Mouse (Mus musculus) intestine, embryonic 15.5 days (tissue): ENCODE measurements at regions not wholly inside any gene's neighbourhood (a gene's known extent, or its start where the extent isn't known, plus 50 kb on each side); places are given as distances from the start of the nearest gene placed in this dataset.

Experiments used
- ATAC-seq: fragments of 200-750 bp; cut with Nextera tagmentation; 2 replicates; pipeline ENCODE4 v1.8.0; 2017; ENCODE audit warnings: moderate TSS enrichment, moderate library complexity
- H3K27ac ChIP-seq: fragments of 300-500 bp; sonication (generic); 2 replicates; pipeline ENCODE4 v1.5.1; 2015; ENCODE audit warnings: mild to moderate bottlenecking, inconsistent platforms
- H3K27me3 ChIP-seq: fragments of 300-500 bp; sonication (generic); replicated peaks from 2 replicates; pipeline ENCODE4 v1.6.1; 2015; ENCODE audit warnings: inconsistent platforms
- H3K36me3 ChIP-seq: fragments of 300-500 bp; sonication (generic); 2 replicates; pipeline ENCODE4 v1.6.1; 2015; ENCODE audit warnings: inconsistent platforms
- H3K4me1 ChIP-seq: fragments of 300-500 bp; sonication (generic); replicated peaks from 2 replicates; pipeline ENCODE4 v1.6.1; 2015; ENCODE audit warnings: inconsistent platforms
- H3K4me2 ChIP-seq: fragments of 300-500 bp; sonication (generic); replicated peaks from 2 replicates; pipeline ENCODE4 v1.6.1; 2015; ENCODE audit warnings: mild to moderate bottlenecking, inconsistent platforms
- H3K4me3 ChIP-seq: fragments of 300-500 bp; sonication (generic); replicated peaks from 2 replicates; pipeline ENCODE4 v1.5.1; 2015; ENCODE audit warnings: inconsistent platforms
- H3K9ac ChIP-seq: fragments of 300-500 bp; sonication (generic); 2 replicates; pipeline ENCODE4 v1.6.1; 2015; ENCODE audit warnings: inconsistent platforms
- H3K9me3 ChIP-seq: fragments of 300-500 bp; sonication (generic); 2 replicates; pipeline ENCODE4 v1.6.1; 2016; ENCODE audit warnings: inconsistent platforms
- WGBS: fragments of 180-500 bp; shearing (Covaris S2); methylation state at CpG from one replicate; pipeline ENCODE4 v1.1.7; 2015; 5-methylcytosine and 5-hydroxymethylcytosine counted together

DNA sequence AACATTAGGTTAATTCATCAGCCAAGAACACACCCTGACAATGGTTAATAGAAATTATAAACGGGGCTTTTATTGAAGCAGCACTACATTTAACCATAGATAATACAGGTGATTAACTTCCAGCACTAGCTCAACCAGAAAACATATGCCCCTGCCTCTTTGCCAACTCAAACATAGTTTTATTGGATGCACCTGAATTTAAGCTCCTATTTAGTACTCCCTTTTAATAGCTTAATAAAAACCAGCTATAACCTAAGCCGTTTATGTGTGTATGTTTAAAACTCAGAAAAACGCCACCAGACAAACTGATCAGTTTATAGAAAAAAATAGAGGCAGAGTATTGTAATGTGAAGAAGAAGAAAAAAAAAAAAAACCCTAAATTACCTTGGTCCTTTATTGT lies 1201.4 kb downstream of the A830018L16Rik start:
- no peaks in the 10 kb centered on the region for H3K9me3 ChIP-seq
- no peaks in the 10 kb centered on the region for H3K27me3 ChIP-seq
- 78% methylated on average over 3 of the region's 3 CpGs for WGBS
- ATAC-seq, result no peak
- no peaks in the 10 kb centered on the region for H3K4me1 ChIP-seq
- no peaks in the 10 kb centered on the region for H3K36me3 ChIP-seq
- H3K27ac ChIP-seq, result no peak overlapping the region
- H3K4me2 ChIP-seq, result no peak overlapping the region
- H3K9ac ChIP-seq, result no peak overlapping the region
- no peak overlapping the region for H3K4me3 ChIP-seq

- Histone ChIP-seq H3K4me1 (no peaks in the 10 kb centered on the region), H3K9ac (no peak overlapping the region), H3K4me3 (no peak overlapping the region), H3K27ac (no peak overlapping the region), H3K36me3 (no peaks in the 10 kb centered on the region), H3K4me2 (no peak overlapping the region), H3K9me3 (no peaks in the 10 kb centered on the region), H3K27me3 (no peaks in the 10 kb centered on the region)
- 83% methylated on average over 10 of the region's 10 CpGs for WGBS
- ATAC-seq, result no peak
Measured at GRCm38 (mm10) chr1:12615733-12616481, 1202.0 kb downstream of the A830018L16Rik start.

- H3K9ac ChIP-seq, result no peak overlapping the region
- no peaks in the 10 kb centered on the region for H3K27me3 ChIP-seq
- no peak overlapping the region for H3K4me3 ChIP-seq
- no peak for ATAC-seq
- no peak overlapping the region for H3K4me2 ChIP-seq
- 61% methylated on average over 2 of the region's 2 CpGs for WGBS
- H3K36me3 ChIP-seq, result no peaks in the 10 kb centered on the region
- H3K4me1 ChIP-seq, result no peaks in the 10 kb centered on the region
- H3K9me3 ChIP-seq, result no peaks in the 10 kb centered on the region
- H3K27ac ChIP-seq, result no peak overlapping the region
Measured at GRCm38 (mm10) chr1:12619981-12620380, 1206.1 kb downstream of the A830018L16Rik start.

- no peaks in the 10 kb centered on the region for H3K36me3 ChIP-seq
- H3K9ac ChIP-seq, result no peak overlapping the region
- H3K4me1 ChIP-seq, result no peaks in the 10 kb centered on the region
- no peak for ATAC-seq
- H3K4me3 ChIP-seq, result no peak overlapping the region
- 89% methylated on average over 6 of the region's 6 CpGs for WGBS
- no peak overlapping the region for H3K27ac ChIP-seq
- no peaks in the 10 kb centered on the region for H3K9me3 ChIP-seq
- H3K4me2 ChIP-seq, result no peak overlapping the region
- no peaks in the 10 kb centered on the region for H3K27me3 ChIP-seq
Measured at GRCm38 (mm10) chr1:12620825-12621224, 1206.9 kb downstream of the A830018L16Rik start.

GRCm38 (mm10) chr1:12623158-12623557 lies 1209.3 kb downstream of the A830018L16Rik start:
- no peaks in the 10 kb centered on the region for H3K9me3 ChIP-seq
- H3K27ac ChIP-seq, result no peak overlapping the region
- no peaks in the 10 kb centered on the region for H3K36me3 ChIP-seq
- ATAC-seq, result no peak
- WGBS, result 85% methylated on average over 4 of the region's 4 CpGs
- H3K4me1 ChIP-seq, result no peaks in the 10 kb centered on the region
- no peak overlapping the region for H3K9ac ChIP-seq
- no peak overlapping the region for H3K4me2 ChIP-seq
- no peaks in the 10 kb centered on the region for H3K27me3 ChIP-seq
- H3K4me3 ChIP-seq, result no peak overlapping the region

DNA sequence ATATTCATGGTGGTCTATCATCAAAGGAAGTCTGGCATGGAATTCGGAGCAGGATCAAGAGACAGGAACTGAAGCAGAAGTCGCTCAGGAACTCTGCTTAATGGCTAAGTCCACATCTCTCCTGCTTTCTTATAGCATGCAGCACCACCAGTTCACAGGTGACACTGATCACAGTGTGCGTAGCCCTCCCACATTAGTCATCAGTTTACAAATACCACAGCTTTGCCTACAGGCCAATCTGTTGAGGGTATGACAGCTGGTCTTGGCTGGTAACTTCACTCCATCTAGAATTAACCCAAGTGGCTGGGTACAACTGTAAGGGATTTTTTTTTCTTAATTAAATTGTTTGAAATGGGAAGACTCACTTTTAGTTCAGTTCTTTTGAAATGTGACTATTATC lies 1219.1 kb downstream of the A830018L16Rik start:
- no peaks in the 10 kb centered on the region for H3K27me3 ChIP-seq
- H3K27ac ChIP-seq, result no peak overlapping the region
- no peak overlapping the region for H3K4me3 ChIP-seq
- no peak overlapping the region for H3K9ac ChIP-seq
- H3K4me2 ChIP-seq, result no peak overlapping the region
- H3K36me3 ChIP-seq, result no peaks in the 10 kb centered on the region
- H3K4me1 ChIP-seq, result no peaks in the 10 kb centered on the region
- H3K9me3 ChIP-seq, result no peaks in the 10 kb centered on the region
- no peak for ATAC-seq
- WGBS, result 87% methylated on average over 3 of the region's 3 CpGs

- Histone ChIP-seq H3K4me2 (no peak overlapping the region), H3K4me1 (no peaks in the 10 kb centered on the region), H3K4me3 (no peak overlapping the region), H3K9ac (no peak overlapping the region), H3K27ac (no peak overlapping the region), H3K9me3 (no peaks in the 10 kb centered on the region), H3K36me3 (no peaks in the 10 kb centered on the region), H3K27me3 (no peaks in the 10 kb centered on the region)
- 61% methylated on average over 9 of the region's 9 CpGs for WGBS
- no peak for ATAC-seq
Measured at GRCm38 (mm10) chr1:12636326-12637147, 1222.6 kb downstream of the A830018L16Rik start.

DNA sequence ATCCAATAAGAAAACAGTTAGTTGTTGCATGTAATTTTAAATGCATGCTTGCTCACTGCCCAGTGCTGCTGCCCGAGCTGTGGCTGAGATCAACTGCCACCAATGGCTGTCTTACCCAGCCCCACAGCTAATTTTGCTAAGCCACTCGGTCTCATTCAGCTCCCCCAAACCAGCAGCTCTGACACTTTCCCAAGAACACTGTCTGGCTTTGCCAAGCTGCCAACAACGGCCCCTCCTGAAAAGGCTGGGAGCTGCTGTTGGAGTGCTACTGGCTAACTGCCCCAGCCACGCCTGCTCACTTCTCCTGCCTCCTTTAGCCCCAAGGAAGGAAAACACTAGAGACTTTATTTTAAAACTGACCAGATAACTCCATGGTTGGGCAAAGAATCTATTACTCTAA lies 1227.1 kb downstream of the A830018L16Rik start:
- no peak overlapping the region for H3K9ac ChIP-seq

More for the DNA sequence above, 1227.1 kb downstream of the A830018L16Rik start:
- H3K36me3 ChIP-seq, result no peaks in the 10 kb centered on the region
- no peak overlapping the region for H3K4me2 ChIP-seq
- 65% methylated on average over 4 of the region's 4 CpGs for WGBS
- ATAC-seq, result no peak
- H3K4me3 ChIP-seq, result no peak overlapping the region
- H3K27me3 ChIP-seq, result no peaks in the 10 kb centered on the region
- H3K27ac ChIP-seq, result no peak overlapping the region
- no peaks in the 10 kb centered on the region for H3K9me3 ChIP-seq
- no peaks in the 10 kb centered on the region for H3K4me1 ChIP-seq
